Mouse (Mus musculus) Patski (cell line): Measurements from ENCODE around the gene Tmem202. TPM values are rescaled to one million over a fixed set of nuclear protein-coding genes. Genes with fewer than 3 reads are reported as not detected.
A peak's percentile ranks its signal among the peaks of the same experiment; 100 is the strongest.

ENCODE experiments used
- ATAC-seq: fragments of 100-300 bp; one replicate; pipeline ENCODE4 v1.8.0; 2021
- CTCF ChIA-PET: fragments of 350-600 bp; sonication (Branson Sonifier 250); formaldehyde crosslinking; loops from one replicate; lab custom pipeline; 2022; ENCODE audit warnings: inconsistent platforms; lab: Charles Lee
- POLR2A ChIA-PET: fragments of 350-600 bp; sonication (Branson Sonifier 250); formaldehyde crosslinking; loops from one replicate; lab custom pipeline; 2022; ENCODE audit warnings: antibody characterized with exemption, inconsistent platforms; lab: Charles Lee
- DNase-seq: peaks from one replicate; pipeline ENCODE4 v3.0.0-alpha.2; 2011; ENCODE audit warnings: low read depth, low spot score
- H3K27me3 ChIP-seq: fragments of 371-371 bp; one replicate; pipeline ENCODE4 v1.5.1; 2021
- CTCF ChIP-seq: fragments of 100-300 bp; IDR thresholded peaks from one replicate; pipeline ENCODE4 v1.5.1; 2021
- in situ Hi-C: fragments of 300-500 bp; cut with MboI; formaldehyde crosslinking; loops from 3 replicates; pipeline ENCODE4 v1.11.1; 2018; ENCODE audit warnings: low pct_unique_long_range_greater_than_20kb, mixed read lengths
- polyA plus RNA-seq: library from polyadenylated mRNA; unstranded; gene quantifications from one replicate; pipeline ENCODE4 v1.2.3, GENCODE M21; 2021

Gene Tmem202
- 0.95 TPM for polyA plus RNA-seq

GRCm38 (mm10) chr9:59539441-59540137 is at the start of gene Tmem202, which contains the start of gene Hexa:
Gene Tmem202, minus strand, starts transcription at chr9:59539847.
Gene Hexa, plus strand, starts transcription at chr9:59539540.
- peak; percentile 30 for DNase-seq
- no peak for TF ChIP-seq CTCF
- H3K27me3 ChIP-seq = no peaks in the 10 kb centered on the region
- in situ Hi-C loops = no loop called here
- ATAC-seq = peak; percentile 66
- ChIA-PET POLR2A (interaction anchor here (1.3 kb wide), 1 partner anchor 249 kb away, joined by 4 read pairs; the partner anchor contains the start of gene Adpgk), CTCF (interaction anchor here (0.9 kb wide), 1 partner anchor 26 kb away, joined by 4 read pairs; no protein-coding TSS in a partner anchor)

- TF ChIP-seq CTCF = no peak
- ChIA-PET POLR2A (no interaction called here), CTCF (interaction anchor here (1.8 kb wide), 1 partner anchor 16 kb away, joined by 5 read pairs; no protein-coding TSS in a partner anchor)
- DNase-seq (no peak), ATAC-seq (no peak)
- in situ Hi-C loops = no loop called here
- H3K27me3 ChIP-seq = peaks cover 46% of the 10 kb centered on the region
Measured at GRCm38 (mm10) chr9:59588710-59589671, 49.3 kb upstream of the Tmem202 start.

- in situ Hi-C loops = no loop called here
- ATAC-seq (no peak), DNase-seq (no peak)
- POLR2A ChIA-PET = no interaction called here
- CTCF ChIA-PET = interaction anchor here (1.8 kb wide), 1 partner anchor 17 kb away, joined by 5 read pairs; no protein-coding TSS in a partner anchor
- no peak for TF ChIP-seq CTCF
- peaks cover 51% of the 10 kb centered on the region for H3K27me3 ChIP-seq
Measured at GRCm38 (mm10) chr9:59588252-59588651, 48.6 kb upstream of the Tmem202 start.

- ChIA-PET CTCF (interaction anchor here (0.8 to 2.3 kb wide), 10 partner anchors 8 to 262 kb away, joined by 3 to 7 read pairs (median 4); no protein-coding TSS in a partner anchor), POLR2A (no interaction called here)
- H3K27me3 ChIP-seq = peaks cover 68% of the 10 kb centered on the region
- peak; percentile 92 for TF ChIP-seq CTCF
- no peak for DNase-seq
- in situ Hi-C loops = no loop called here
- ATAC-seq = no peak
Measured at GRCm38 (mm10) chr9:59584871-59585308, 45.2 kb upstream of the Tmem202 start.

GRCm38 (mm10) chr9:59578505-59578867 is 38.8 kb upstream of the Tmem202 start:
- ChIA-PET POLR2A (no interaction called here), CTCF (no interaction called here)
- peaks cover 59% of the 10 kb centered on the region for H3K27me3 ChIP-seq
- DNase-seq (no peak), ATAC-seq (no peak)
- in situ Hi-C loops = no loop called here
- no peak for TF ChIP-seq CTCF

GRCm38 (mm10) chr9:59577844-59578504 is 38.3 kb upstream of the Tmem202 start, which contains the start of gene Celf6:
Gene Celf6, plus strand, starts transcription at chr9:59577917.
- in situ Hi-C loops = no loop called here
- peaks cover 54% of the 10 kb centered on the region for H3K27me3 ChIP-seq
- TF ChIP-seq CTCF = no peak
- ATAC-seq = peak; percentile 69
- CTCF ChIA-PET = no interaction called here
- peak; percentile 49 for DNase-seq
- POLR2A ChIA-PET = no interaction called here

GRCm38 (mm10) chr9:59577401-59577800 is 37.8 kb upstream of the Tmem202 start:
- no peak for TF ChIP-seq CTCF
- ChIA-PET POLR2A (no interaction called here), CTCF (no interaction called here)
- no peak for ATAC-seq
- no peak for DNase-seq
- in situ Hi-C loops = no loop called here
- peaks cover 48% of the 10 kb centered on the region for H3K27me3 ChIP-seq

GRCm38 (mm10) chr9:59571852-59572251 is 32.2 kb upstream of the Tmem202 start:
- no peak for TF ChIP-seq CTCF
- in situ Hi-C loops = loop anchor here (25.0 kb wide), 1 partner anchor 560 kb away; no protein-coding TSS in a partner anchor

GRCm38 (mm10) chr9:59567111-59567510 is 27.5 kb upstream of the Tmem202 start:
- ATAC-seq (no peak), DNase-seq (no peak)
- peak; percentile 58 for TF ChIP-seq CTCF
- peaks cover 10% of the 10 kb centered on the region for H3K27me3 ChIP-seq
- in situ Hi-C loops = loop anchor here (5.0 to 25.0 kb wide), 2 partner anchors 225 to 555 kb away; no protein-coding TSS in a partner anchor
- CTCF ChIA-PET = no interaction called here
- POLR2A ChIA-PET = no interaction called here

More at GRCm38 (mm10) chr9:59571852-59572251, 32.2 kb upstream of the Tmem202 start:
- no peak for ATAC-seq
- H3K27me3 ChIP-seq = peaks cover 29% of the 10 kb centered on the region
- CTCF ChIA-PET = no interaction called here
- DNase-seq = no peak
- POLR2A ChIA-PET = no interaction called here
